Mouse (Mus musculus): ENCODE data around the gene Trak1. TPM values are rescaled to one million over a fixed set of nuclear protein-coding genes. Genes with fewer than 3 reads are reported as not detected.

The Trak1 gene
- total RNA-seq, 2 experiments from 2014 or later, result 203 to 207 TPM

DNA sequence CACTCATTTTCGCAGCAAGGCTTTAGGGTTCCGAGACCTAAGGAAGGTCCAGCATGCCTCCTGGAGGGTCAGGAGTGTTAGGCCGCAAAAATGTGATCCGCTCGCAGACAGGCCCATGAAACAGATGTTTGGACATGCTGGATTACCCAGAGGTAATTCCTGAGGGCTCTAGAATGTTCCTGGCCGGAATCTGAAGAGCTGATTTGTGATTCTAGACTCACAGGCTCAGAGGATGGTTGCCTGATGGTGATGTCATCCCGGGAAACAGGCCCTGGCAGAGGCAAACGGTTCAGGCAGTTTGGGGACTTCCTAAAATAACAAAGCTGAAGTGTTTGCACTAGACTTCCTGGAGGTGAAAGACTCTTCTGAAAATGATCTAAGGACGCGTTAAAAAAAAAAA is 50.7 kb downstream of the Trak1 start:
- peak; percentile 67 for DNase-seq

DNA sequence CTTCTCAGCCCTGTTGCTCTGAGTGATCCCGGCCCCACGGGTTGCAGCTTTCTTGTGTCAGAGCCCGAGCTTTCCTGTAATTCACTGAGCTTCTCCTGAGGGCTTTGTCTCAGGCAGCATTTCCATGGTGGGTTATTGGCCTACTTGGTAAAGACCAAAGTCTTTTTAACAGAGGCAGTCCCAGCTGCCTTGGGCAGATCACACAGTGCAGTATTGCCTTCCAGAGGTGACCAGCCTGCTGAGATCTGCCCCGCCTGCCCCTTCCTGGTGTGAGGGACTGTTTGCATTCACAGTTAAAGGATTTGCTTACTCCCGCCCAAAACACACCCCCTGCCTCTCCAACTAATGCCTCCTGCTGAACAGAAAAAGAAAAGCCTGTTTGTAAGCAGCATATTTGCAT is 51.2 kb downstream of the Trak1 start:
- DNase-seq, result no peak

DNA sequence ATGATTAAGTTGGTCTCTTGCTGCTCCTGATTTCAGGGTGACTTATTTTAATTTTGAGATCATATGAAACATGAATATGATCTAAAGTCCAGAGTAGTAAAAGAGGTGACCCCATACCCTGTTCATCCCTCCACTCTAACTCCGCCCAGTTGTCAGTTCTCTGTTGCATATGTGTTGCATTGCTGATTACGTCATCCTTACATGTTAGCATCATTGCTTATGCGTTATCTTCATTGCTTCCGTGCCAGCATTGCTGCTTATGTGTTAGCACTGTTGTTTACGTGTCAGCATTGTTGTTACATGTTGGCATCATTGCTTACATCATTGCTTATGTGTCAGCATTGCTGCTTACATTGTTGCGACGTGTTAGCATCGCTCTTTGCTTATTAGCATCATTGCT is 51.8 kb downstream of the Trak1 start:
- no peak for DNase-seq

DNA sequence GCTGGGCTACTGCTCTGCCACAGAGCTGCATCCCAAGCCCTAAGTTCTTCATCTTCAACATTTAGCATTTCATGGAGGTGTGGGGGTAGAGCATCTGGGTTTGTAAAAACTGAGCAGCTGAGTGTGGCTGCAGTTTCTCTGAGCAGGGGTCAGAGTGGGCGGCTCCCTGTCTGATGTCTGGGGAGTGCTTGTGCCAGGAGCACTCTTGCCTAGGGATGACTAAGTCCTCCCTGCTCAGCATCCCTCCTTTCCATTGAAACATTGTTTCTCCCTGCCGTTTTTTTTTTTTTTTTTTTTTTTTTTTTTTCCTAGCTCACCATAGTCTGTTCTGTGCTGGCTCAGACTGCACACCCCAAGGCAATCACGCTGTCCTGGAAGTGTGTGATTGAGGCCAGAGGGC is 53.3 kb downstream of the Trak1 start:
- DNase-seq, result no peak

DNA sequence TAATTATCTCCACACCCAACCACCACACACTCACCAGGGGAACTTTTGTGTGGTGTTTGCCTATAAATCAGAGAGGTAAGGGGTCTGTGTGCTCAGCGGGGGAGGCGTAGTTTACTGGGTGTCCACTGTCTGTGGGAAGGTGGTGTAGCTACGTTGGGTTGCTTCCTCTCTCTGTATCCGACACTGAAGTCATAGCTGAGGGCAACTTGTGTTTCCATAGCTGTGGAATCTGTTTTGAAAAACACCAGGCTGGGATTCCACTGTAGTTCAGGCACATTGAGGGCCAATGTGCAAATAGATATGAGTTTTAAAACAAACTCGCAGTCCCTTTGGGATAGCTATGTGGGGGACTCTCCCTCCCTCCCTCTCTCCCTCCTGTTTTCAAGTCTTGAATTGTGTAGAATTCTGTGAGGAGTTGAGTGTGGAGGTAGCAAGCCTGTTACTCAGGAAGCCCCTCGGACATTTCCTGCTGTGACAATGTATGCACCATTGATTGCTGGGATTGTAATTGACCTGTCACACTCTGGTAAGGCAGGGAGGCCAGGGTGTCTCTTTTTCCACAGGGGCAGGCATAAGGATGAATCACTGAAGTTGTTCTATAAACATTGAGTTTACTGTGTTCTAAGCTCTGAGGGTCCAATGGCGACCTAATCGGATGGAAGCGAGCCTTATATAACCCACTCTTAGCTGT is 54.2 kb downstream of the Trak1 start:
- DNase-seq, result no peak

DNA sequence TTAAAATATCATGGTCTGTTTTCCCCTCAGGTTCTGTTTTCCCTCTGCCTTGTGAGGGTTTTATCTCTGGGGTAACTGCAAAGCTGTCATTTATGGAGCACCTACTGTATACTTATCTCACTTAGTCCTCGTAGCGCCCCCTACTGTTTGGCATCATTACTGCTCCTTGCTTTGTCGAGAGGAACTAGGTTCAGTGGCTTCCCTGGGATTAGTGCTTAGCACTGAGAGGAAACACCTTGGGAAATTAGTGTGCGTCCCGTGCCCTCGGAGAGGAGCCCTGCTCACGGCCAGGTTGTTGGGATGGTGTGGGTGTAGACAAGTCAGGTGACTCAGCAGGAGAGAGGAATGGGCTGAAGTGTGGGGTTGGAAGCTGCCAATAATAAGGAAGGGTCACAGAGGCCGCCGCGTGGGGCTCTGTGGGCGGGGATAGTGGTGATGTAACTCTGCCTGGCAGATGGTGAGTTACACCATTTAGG is 54.9 kb downstream of the Trak1 start:
- peak; percentile 61 for DNase-seq

DNA sequence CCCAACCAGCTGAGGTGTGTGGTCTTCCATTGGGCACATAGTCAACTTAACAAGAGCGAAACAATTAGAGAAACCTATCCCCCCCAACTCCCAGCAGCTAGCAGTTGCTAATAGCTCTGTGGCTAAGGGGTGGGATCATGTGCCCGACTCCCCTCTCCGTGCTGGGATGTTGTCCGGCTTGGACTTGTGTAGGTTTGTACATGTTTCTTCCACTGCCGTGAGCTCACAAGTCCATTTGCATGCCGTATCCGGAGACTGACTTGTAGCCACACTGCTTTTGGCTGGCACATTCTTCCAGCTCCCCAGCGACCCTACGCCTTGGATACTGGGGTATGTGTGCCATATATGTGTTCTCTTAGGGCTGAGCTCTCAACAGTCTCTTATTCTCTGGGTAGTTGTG is 55.4 kb downstream of the Trak1 start:
- no peak for DNase-seq

DNA sequence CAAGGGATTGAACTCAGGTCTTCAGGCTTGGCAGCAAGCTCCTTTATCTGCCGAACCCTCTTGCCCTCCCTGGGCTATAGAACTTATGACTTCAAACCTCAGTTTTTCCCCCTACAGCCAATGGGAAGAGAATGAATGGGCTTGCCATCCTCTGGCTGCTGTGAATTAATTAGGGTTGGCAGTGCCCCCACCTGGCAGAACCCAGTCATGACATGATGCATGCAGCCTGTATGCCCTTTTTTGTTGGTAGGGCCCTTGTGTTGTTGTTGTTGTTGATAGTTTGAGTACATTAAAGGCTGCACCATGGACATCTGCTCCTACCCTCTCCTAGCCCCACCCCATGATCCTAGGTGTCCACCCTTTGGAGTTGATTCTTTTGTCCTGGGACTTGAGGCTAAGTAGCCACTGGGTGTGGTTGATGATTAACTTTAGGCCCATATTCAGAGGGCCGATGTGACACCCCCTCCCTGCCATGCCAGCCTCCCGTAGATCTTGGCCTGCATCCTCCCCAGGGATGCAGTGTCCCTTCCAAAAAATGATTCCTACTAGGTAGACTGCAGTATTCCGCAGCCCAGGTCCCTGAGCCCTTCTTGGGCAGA is 57.6 kb downstream of the Trak1 start:
- DNase-seq, result no peak

DNA sequence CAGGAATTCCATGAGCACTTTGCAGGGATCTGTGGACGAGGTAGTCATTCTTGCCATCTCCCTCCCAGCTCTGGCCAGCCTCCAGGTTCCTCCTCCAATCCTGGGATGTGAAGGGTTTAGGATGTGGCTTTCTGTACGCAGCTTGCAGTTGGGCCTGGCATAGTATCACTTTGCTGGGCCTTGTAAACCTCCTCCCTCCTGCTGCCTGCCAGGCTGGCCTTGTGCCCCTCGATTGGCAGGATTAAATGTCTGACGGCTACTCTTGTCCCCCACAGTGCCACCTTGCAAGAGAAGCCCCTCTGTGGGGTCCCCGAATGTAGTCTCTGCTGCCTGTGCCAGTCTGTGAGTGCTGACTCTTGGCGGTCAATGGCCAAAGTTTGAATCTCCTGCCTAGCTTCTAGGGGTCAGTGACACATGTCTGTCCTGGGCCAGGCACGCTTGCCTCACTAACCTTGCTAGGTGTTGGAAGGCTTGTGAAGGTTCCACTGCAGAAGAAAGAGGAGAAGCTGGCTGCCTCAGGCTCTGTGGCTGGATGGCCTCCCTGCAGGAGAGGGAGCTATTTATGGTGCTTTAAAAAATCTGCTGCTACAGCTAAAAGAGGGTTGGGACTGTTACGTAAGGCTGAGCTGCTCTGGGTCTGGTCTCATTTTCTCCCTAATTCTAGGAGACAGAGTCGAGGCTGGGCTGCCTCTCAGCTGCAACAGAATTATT is 58.3 kb downstream of the Trak1 start:
- peak; percentile 67 for DNase-seq

DNA sequence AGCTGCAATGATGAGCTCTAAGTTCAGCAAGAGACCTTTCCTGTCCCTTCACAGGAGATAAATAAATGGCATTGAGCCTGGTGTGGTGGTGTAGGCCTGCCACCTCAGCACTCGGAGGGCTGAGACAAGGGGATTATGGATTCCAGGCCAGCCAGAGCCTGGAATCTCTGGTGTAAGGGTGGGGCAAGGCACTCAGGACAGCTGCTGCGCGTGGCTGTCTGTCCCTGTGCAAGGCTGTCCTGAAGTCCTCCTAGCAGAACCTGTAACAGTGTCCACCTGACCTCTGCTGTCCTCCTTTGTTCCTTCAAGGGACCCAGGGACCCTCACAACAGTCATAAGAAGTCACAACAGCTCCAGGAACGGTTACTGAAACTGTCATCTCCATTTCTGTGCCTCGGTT is 59.8 kb downstream of the Trak1 start:
- no peak for DNase-seq

DNA sequence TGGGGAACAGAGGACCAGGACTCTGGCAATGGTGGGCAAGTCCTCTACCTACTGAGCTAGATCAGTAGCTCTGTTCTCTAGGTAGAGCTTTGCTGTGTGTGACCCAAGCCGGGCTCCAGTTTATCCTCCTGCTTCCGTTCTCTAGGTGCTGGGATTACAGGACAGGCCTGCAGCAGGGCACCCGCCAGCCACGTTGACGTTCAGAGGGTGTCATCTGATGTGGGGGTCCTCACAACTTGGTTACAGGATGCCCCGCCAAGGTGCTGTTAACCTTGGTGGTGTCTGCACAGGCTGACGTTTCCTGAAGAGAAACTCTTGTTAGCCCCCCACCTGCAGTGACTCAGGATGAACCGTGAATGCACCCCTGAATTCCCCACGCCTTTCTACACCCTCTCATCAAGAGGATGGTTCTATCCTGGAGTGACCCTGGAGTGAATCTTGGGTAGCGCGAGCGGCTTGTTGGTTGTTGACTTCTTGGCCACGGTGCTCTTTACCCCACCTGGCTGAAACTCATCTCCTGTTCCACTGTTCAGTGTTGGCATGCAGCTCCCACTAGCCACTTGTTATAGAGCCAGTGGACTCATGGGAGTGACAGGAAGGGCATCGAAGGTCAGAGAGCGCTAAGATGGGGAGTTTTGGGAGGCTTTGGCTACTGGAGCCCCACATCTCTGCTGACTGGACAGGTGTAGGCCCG is 60.4 kb downstream of the Trak1 start:
- no peak for DNase-seq

DNA sequence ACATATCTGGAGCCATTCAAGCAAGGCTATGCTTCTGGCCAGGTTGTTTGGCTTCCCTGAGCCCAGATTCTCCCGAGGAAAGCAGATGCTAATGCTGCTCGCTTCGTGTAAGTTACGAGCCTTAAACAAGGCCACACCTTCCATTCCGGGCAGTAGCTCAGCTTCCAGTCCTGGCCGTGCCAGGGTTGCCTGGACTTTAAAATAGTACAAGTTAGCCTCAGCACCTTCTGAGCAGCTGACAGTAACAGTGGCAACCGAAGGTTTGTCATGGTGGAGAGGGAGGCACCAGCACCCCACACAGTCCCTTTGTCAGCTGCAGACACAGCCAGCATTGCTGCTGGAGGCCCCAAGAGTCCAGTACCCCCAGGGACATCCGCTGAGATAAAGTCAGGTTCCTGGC is 61.1 kb downstream of the Trak1 start:
- no peak for DNase-seq

DNA sequence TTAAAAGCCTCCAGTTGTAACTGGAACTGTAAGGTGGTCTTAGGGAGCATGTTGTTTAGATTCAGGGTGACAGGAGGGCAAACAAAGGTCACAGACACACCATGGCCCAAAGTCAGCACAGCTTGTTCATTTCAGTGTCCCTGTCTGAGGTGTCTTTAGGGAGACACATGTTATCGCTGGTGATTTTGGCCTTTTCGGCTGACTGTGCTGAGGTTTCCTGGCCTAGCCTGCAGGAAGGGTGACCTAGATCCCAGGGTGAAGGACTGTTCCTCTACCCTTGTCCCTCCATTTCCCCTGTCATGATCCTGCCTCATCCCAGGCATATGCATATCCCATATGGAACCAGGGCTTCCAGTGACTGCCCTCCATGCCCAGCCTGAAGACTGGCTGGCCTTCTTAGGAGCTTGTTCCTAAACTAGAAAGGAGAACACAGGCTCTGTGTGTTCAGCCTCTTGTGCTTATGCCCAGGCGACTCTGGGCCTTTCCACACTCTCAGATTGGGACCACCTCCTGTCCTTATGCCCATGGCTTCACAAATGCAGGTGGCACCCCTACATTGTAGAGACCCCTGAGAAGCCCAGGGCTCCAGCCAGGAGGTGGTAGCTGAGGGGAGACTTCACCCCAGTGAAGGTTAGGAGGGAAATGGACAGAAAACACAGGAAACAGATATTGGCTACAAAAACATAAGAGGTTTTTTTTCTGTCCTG is 62.1 kb downstream of the Trak1 start:
- no peak for DNase-seq

DNA sequence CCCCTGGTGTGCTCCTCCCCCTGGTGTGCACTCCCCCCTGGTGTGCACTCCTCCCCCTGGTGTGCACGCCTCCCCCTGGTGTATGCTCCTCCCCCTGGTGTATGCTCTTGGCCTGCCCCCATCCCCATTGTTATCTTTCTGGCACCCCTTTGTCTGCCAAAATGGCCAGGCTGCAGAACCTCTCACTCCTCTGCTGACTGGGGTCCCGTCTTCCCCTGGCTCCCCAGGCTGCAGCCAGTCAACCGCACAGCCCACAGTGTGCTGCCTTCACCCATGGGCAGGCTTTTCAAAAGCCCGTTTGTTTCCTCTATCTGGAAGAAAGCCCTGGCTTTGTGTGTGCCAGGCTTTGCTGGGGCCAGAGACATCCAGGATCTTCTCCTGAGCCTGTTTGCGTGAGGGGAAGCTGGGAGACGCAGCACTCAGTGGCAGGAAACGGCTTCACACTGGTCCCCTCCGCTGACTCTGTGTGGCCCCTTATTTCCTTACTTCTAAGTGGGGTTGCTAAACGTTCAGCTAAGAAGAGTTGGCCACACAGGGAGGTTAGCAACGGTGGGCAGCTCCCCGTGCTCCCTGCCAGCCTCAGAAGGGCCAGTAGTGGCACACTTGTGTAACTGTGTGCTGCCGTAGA is 63.1 kb downstream of the Trak1 start:
- DNase-seq, result no peak

DNA sequence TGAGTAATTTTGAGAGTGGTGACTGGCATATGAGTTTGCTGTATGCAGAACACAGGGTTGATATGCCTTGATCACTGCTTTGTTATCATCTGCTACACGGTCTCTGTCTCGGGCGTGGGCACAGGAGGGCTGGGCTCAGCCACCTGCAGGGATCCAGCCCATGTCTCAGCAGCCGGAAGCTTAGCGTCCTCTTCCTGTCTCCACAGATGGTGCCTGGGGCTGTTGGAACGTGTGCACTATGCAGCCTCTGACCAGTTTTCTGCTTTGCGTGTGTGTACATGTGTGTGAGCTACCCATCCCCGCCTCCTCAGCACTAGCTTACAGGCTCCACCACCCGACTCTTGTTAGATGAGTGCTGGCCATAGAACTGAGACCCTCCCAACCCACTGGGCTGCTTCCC is 63.7 kb downstream of the Trak1 start:
- DNase-seq, result no peak

DNA sequence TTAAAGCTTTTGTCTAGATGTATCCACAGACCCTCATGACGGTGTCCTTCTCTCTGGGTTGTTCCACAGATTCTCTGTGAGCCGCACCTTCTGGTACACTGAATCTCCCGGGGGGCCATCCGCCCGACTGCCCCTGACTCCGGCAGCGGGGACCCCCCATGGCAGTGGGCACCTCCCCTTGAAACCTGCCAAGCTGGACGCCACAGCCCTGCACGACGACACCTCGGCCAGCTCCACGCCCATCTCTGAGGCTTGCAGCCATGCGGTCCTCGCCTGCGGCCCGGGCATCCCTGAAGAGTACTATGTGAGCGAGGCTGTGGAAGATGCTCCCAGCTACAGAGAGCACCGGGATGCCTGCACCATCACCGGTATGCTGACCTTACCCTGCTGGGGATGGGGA is 66.6 kb downstream of the Trak1 start:
- DNase-seq, result no peak

DNA sequence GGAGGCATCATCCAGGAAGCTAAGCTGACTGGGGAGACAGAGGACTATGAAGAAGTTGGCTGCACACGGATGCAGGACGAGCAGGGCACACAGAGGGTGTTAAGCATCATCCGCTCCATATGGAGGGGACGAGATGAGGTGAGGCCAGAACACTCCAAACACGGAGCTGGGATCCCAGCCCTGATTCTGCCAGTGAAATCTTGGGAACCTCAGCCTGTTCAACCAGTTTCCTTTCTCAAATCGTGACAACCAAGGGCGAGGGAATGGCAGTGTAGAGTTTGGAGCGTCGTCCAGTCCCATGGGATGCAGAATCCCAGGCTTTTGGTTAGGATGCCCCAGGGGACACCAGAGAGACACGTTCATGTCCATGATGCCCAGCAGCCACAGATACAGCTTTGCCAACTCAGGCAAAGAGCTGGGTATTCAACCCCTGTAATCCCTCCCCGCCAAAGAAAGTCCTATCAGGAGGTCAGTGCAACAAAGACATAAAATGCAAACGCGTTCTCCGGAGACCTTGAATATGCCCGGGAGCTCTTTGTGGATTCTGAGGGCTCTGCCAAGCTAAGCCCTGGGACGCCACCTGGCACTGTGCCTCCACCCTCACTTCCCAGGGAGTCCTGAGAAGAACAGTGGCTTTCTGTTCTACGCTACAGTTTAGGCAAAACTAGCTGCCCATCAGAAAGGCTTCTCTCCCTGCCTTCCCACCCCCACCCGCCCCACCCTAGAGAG is 69.0 kb downstream of the Trak1 start:
- peak; percentile 69 for DNase-seq

DNA sequence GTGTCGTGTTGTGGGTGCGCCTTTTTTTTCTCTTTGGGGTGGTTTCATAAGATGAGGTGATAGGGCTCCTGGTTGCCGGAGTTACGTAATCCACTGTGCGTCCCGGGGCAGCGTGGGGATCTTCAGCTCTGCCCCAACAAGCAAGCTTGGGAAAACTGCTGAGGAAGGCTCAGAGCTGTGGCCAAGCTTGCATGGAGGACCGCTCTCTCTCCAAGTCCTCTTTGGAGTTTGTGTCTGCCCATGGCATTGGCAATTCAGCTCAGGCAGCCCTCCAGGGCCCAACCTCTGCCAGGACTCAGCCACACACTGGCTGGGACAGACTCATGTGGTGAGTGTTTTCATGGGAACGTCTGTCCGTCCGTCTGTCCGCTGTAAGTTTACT is 69.6 kb downstream of the Trak1 start:
- peak; percentile 77 for DNase-seq

DNA sequence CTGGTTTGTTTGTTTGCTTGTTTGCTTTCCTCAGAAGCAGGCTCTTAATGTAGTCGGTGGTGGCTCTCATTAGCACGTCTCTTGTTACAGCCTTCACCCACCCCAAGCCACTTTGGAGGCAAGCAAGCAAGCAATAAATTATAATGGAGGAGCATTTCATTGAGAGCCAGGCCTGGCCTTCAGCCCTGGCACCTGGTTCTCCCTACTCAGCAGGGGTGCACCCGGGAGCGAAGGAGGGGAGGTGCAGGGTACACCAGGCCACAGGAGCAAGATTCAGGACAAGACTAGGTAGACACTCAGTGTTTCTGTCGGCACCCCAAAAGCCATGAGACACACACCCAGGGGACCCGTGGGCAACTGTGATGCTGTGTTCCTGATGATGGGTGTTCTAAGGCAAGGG is 72.3 kb downstream of the Trak1 start:
- DNase-seq, result no peak

DNA sequence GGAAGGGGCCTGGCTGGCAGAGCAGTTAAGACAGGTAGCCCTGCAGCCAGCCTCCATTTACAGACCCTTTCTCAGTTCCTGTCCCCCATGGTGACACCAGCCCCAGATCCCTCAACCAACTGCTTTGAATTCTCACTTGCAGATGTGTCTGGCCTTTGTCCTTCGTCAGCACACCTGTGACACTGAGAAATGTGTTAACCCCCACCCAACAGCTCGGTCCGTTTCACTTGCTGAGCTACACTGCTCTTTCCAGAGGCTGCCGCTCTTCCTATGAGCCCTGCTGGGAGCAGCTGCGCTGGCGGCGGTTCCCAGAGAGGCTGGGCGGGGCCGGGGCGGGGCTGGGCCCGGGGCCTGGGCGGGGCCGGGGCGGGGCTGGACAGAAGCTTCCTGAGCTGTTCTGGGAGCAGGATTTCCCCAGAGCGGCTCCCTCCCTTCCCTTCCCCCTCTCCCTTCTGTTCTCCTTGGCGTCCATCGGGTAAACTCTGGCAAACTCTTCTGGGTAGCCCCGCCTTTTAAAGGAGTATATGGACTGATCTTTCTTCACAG is 74.1 kb downstream of the Trak1 start:
- DNase-seq, result peak; percentile 83

Measured in gastrocnemius, postnatal 10 days (tissue).